In genomic region chr4:131100093-131100795, GRCm38 (mm10) we compare ENCODE assay signal across 9 mouse cellular contexts.
DNase-seq lines count a peak whose midpoint lies in the region; ATAC-seq and TF ChIP-seq lines count a peak whose summit lies in the region.
"Had no signal": no experiment of that assay in that cellular context is flagged by ENCODE, and none has a peak within 500 bp of the region (broad histone marks: within the 10 kb centered on the region; RNA-seq: fewer than 3 reads in every experiment).

No protein-coding gene starts in this region.

- no peak overlapping the region for H3K27ac ChIP-seq in kidney, postnatal 0 days
- no peak overlapping the region for H3K27ac ChIP-seq in hindbrain, embryonic 11.5 days (ENCODE audit: low read depth, low read length)

- WGBS in kidney, postnatal 0 days = 36% methylated on average over 10 of the region's 10 CpGs
- 34% methylated on average over 10 of the region's 10 CpGs for WGBS in hindbrain, embryonic 11.5 days

- peak; percentile 46; the same call in 1 of the 2 replicates for ATAC-seq in kidney, postnatal 0 days (replicated peaks; ENCODE audit: low FRiP score, low read depth)
- no peak for ATAC-seq in hindbrain, embryonic 11.5 days (ENCODE audit: low FRiP score)
- no peak for ATAC-seq in megakaryocyte-erythroid progenitor cell, adult 5-6 weeks (replicated peaks; ENCODE audit: low FRiP score, low TSS enrichment, poor library complexity, severe bottlenecking)

- H3K4me1 ChIP-seq in kidney, postnatal 0 days (replicated peaks; ENCODE audit: insufficient read depth, low read length) = no peaks in the 10 kb centered on the region
- H3K4me1 ChIP-seq in hindbrain, embryonic 11.5 days (replicated peaks; ENCODE audit: control insufficient read depth, insufficient read depth, low read length) = no peaks in the 10 kb centered on the region

- no peaks in the 10 kb centered on the region for H3K27me3 ChIP-seq in kidney, postnatal 0 days (ENCODE audit: insufficient read depth, low read length)
- H3K27me3 ChIP-seq in hindbrain, embryonic 11.5 days (ENCODE audit: control insufficient read depth, insufficient read depth, low read length) = no peaks in the 10 kb centered on the region; the same call in 1 of the 2 replicates

- no peaks in the 10 kb centered on the region for H3K36me3 ChIP-seq in kidney, postnatal 0 days (ENCODE audit: insufficient read depth, low read length)
- H3K36me3 ChIP-seq in hindbrain, embryonic 11.5 days (ENCODE audit: control insufficient read depth, insufficient read depth, low read length) = no peaks in the 10 kb centered on the region

- H3K9me3 ChIP-seq in kidney, postnatal 0 days (replicated peaks; ENCODE audit: low read length) = no peaks in the 10 kb centered on the region
- no peaks in the 10 kb centered on the region for H3K9me3 ChIP-seq in hindbrain, embryonic 11.5 days (ENCODE audit: control insufficient read depth, low read length)

- no peak overlapping the region for H3K9ac ChIP-seq in kidney, postnatal 0 days (ENCODE audit: low read depth, low read length)
- H3K9ac ChIP-seq in hindbrain, embryonic 11.5 days (ENCODE audit: low read depth, low read length) = no peak overlapping the region

- TF ChIP-seq CTCF in kidney, postnatal 0 days (IDR thresholded peaks at IDR 0.05; ENCODE audit: low read depth) = no peak

- DNase-seq in kidney, postnatal 0 days (ENCODE audit: low spot score) = peak; percentile 61
- no peak for DNase-seq in kidney, adult 9 months
- DNase-seq in ZHBTc4 (ENCODE audit: low read depth, low spot score) = peak; percentile 86
- peak; percentile 61 for DNase-seq in hindbrain, embryonic 11.5 days (ENCODE audit: low spot score)
- peak; percentile 29 for DNase-seq in neural tube, embryonic 10.5 days (ENCODE audit: extremely low spot score, low spot score)
- DNase-seq in spleen, postnatal 10 days (ENCODE audit: low spot score in 2 of 2) = no peak
- DNase-seq in ovary, postnatal 36 days (ENCODE audit: low spot score) = no peak
- DNase-seq: left cerebral cortex, postnatal 4 days had no signal

- H3K4me3 ChIP-seq in kidney, postnatal 0 days (replicated peaks; ENCODE audit: low read depth, low read length) = 0 out of 2 replicates have a peak overlapping the region, but pooled peaks have one; percentile 7
- no peak overlapping the region for H3K4me3 ChIP-seq in hindbrain, embryonic 11.5 days (ENCODE audit: low read depth, low read length)

- peak overlapping the region; percentile 43 for H3K4me2 ChIP-seq in kidney, postnatal 0 days (ENCODE audit: low read length)
- H3K4me2 ChIP-seq in hindbrain, embryonic 11.5 days (replicated peaks; ENCODE audit: low read depth, low read length) = peak overlapping the region; percentile 19

Comparison
In these comparisons a context has a peak if more than half of its experiments do, and no peak if none do; other contexts are left out.
1. DNase-seq: peak in kidney, postnatal 0 days (single experiment), ZHBTc4 (single experiment), hindbrain, embryonic 11.5 days (single experiment) and neural tube, embryonic 10.5 days (single experiment); none in kidney, adult 9 months (single experiment), spleen, postnatal 10 days (0 of 2) and ovary, postnatal 36 days (single experiment).